Mouse (Mus musculus) hindbrain, embryonic 16.5 days (tissue): ENCODE measurements at regions not wholly inside any gene's neighbourhood (a gene's known extent, or its start where the extent isn't known, plus 50 kb on each side); places are given as distances from the start of the nearest gene placed in this dataset.
A peak's percentile ranks its signal among the peaks of the same experiment; 100 is the strongest.

Source experiments
- ATAC-seq: fragments of 200-750 bp; cut with Nextera tagmentation; 2 replicates; pipeline ENCODE4 v1.8.0; 2017; ENCODE audit warnings: moderate TSS enrichment, moderate library complexity
- H3K27ac ChIP-seq: fragments of 300-500 bp; sonication (generic); 2 replicates; pipeline ENCODE4 v1.5.1; 2014; ENCODE audit warnings: low read depth, mild to moderate bottlenecking, control low read depth, low read length, moderate library complexity
- H3K27me3 ChIP-seq: fragments of 300-500 bp; sonication (generic); replicated peaks from 2 replicates; pipeline ENCODE4 v1.6.1; 2014; ENCODE audit warnings: low read length; ENCODE audit not compliant: control insufficient read depth, insufficient read depth
- H3K36me3 ChIP-seq: fragments of 300-500 bp; sonication (generic); 2 replicates; pipeline ENCODE4 v1.6.1; 2014; ENCODE audit warnings: mild to moderate bottlenecking, low read length, moderate library complexity, mixed read lengths; ENCODE audit not compliant: control insufficient read depth, insufficient read depth
- H3K4me1 ChIP-seq: fragments of 300-500 bp; sonication (generic); 2 replicates; pipeline ENCODE4 v1.6.1; 2014; ENCODE audit warnings: low read depth, low read length; ENCODE audit not compliant: control insufficient read depth, insufficient read depth
- H3K4me2 ChIP-seq: fragments of 300-500 bp; sonication (generic); 2 replicates; pipeline ENCODE4 v1.6.1; 2014; ENCODE audit warnings: mild to moderate bottlenecking, low read length, control low read depth, moderate library complexity
- H3K4me3 ChIP-seq: fragments of 300-500 bp; sonication (generic); 2 replicates; pipeline ENCODE4 v1.5.1; 2014; ENCODE audit warnings: mild to moderate bottlenecking, low read length, control low read depth, moderate library complexity
- H3K9ac ChIP-seq: fragments of 300-500 bp; sonication (generic); 2 replicates; pipeline ENCODE4 v1.6.1; 2014; ENCODE audit warnings: low read depth, mild to moderate bottlenecking, control low read depth, low read length, moderate library complexity
- H3K9me3 ChIP-seq: fragments of 300-500 bp; sonication (generic); 2 replicates; pipeline ENCODE4 v1.6.1; 2014; ENCODE audit warnings: mild to moderate bottlenecking, low read length, moderate library complexity; ENCODE audit not compliant: control insufficient read depth
- WGBS: fragments of 180-500 bp; shearing (Covaris S2); extraction: QIAGEN DNeasy Blood & Tissue Kit; methylation state at CpG from one replicate; pipeline ENCODE4 v1.1.7; 2014; 5-methylcytosine and 5-hydroxymethylcytosine counted together

GRCm38 (mm10) chr8:26533444-26534421 is 414.4 kb downstream of the Gm45692 start:
- no peaks in the 10 kb centered on the region for H3K27me3 ChIP-seq
- no peaks in the 10 kb centered on the region for H3K36me3 ChIP-seq
- no peak overlapping the region for H3K27ac ChIP-seq
- 50% methylated on average over 22 of the region's 22 CpGs for WGBS
- ATAC-seq: peak; percentile 71; the same call in 1 of the 2 replicates
- H3K4me3 ChIP-seq: no peak overlapping the region
- H3K9ac ChIP-seq: no peak overlapping the region
- H3K4me1 ChIP-seq: no peaks in the 10 kb centered on the region; the same call in 1 of the 2 replicates
- H3K9me3 ChIP-seq: no peaks in the 10 kb centered on the region
- peak overlapping the region; percentile 9; the same call in 1 of the 2 replicates for H3K4me2 ChIP-seq

- no peak overlapping the region for H3K4me2 ChIP-seq
- no peaks in the 10 kb centered on the region; the same call in 1 of the 2 replicates for H3K4me1 ChIP-seq
- H3K27me3 ChIP-seq: no peaks in the 10 kb centered on the region
- no peak overlapping the region for H3K9ac ChIP-seq
- no peaks in the 10 kb centered on the region for H3K36me3 ChIP-seq
- no peak overlapping the region for H3K27ac ChIP-seq
- WGBS: 58% methylated on average over 3 of the region's 3 CpGs
- no peaks in the 10 kb centered on the region for H3K9me3 ChIP-seq
- H3K4me3 ChIP-seq: no peak overlapping the region
- no peak for ATAC-seq
Observed at GRCm38 (mm10) chr8:26535816-26536215, 416.5 kb downstream of the Gm45692 start.

GRCm38 (mm10) chr8:26553691-26554090 is 423.4 kb upstream of the Zfp703 start:
- H3K4me2 ChIP-seq: no peak overlapping the region
- H3K36me3 ChIP-seq: no peaks in the 10 kb centered on the region
- H3K27ac ChIP-seq: no peak overlapping the region
- no peaks in the 10 kb centered on the region for H3K27me3 ChIP-seq
- H3K9me3 ChIP-seq: no peaks in the 10 kb centered on the region
- no peak for ATAC-seq
- no peak overlapping the region for H3K9ac ChIP-seq
- WGBS: 70% methylated on average over 5 of the region's 5 CpGs
- H3K4me3 ChIP-seq: no peak overlapping the region
- H3K4me1 ChIP-seq: no peaks in the 10 kb centered on the region

- Histone ChIP-seq H3K27me3 (no peaks in the 10 kb centered on the region), H3K9me3 (no peaks in the 10 kb centered on the region), H3K27ac (no peak overlapping the region), H3K36me3 (no peaks in the 10 kb centered on the region), H3K9ac (no peak overlapping the region), H3K4me1 (no peaks in the 10 kb centered on the region), H3K4me3 (no peak overlapping the region), H3K4me2 (no peak overlapping the region)
- 64% methylated on average over 5 of the region's 5 CpGs for WGBS
- ATAC-seq: no peak
Observed at GRCm38 (mm10) chr8:26559196-26559595, 417.9 kb upstream of the Zfp703 start.

- Histone ChIP-seq H3K27me3 (no peaks in the 10 kb centered on the region), H3K9me3 (no peaks in the 10 kb centered on the region), H3K9ac (no peak overlapping the region), H3K27ac (no peak overlapping the region), H3K4me3 (no peak overlapping the region), H3K36me3 (no peaks in the 10 kb centered on the region), H3K4me1 (no peaks in the 10 kb centered on the region), H3K4me2 (no peak overlapping the region)
- no peak for ATAC-seq
- WGBS: 90% methylated on average over 2 of the region's 2 CpGs
Observed at GRCm38 (mm10) chr8:26563151-26563550, 414.0 kb upstream of the Zfp703 start.

- Histone ChIP-seq H3K27me3 (no peaks in the 10 kb centered on the region), H3K9ac (no peak overlapping the region), H3K4me2 (no peak overlapping the region), H3K36me3 (no peaks in the 10 kb centered on the region), H3K27ac (no peak overlapping the region), H3K4me3 (no peak overlapping the region), H3K4me1 (no peaks in the 10 kb centered on the region; the same call in 1 of the 2 replicates), H3K9me3 (no peaks in the 10 kb centered on the region)
- no peak for ATAC-seq
- 100% methylated on average over 2 of the region's 2 CpGs for WGBS
Observed at GRCm38 (mm10) chr8:26564254-26564653, 412.9 kb upstream of the Zfp703 start.

GRCm38 (mm10) chr8:26568423-26569060 is 408.6 kb upstream of the Zfp703 start:
- H3K9me3 ChIP-seq: no peaks in the 10 kb centered on the region
- ATAC-seq: peak; percentile 56
- H3K4me1 ChIP-seq: no peaks in the 10 kb centered on the region; the same call in 1 of the 2 replicates
- H3K4me2 ChIP-seq: no peak overlapping the region
- H3K27me3 ChIP-seq: no peaks in the 10 kb centered on the region
- H3K4me3 ChIP-seq: no peak overlapping the region
- 60% methylated on average over 15 of the region's 15 CpGs for WGBS
- no peak overlapping the region for H3K27ac ChIP-seq
- H3K36me3 ChIP-seq: no peaks in the 10 kb centered on the region
- no peak overlapping the region for H3K9ac ChIP-seq

GRCm38 (mm10) chr8:26588841-26589240 is 388.3 kb upstream of the Zfp703 start:
- Histone ChIP-seq H3K4me1 (peaks cover 2% of the 10 kb centered on the region; the same call in 1 of the 2 replicates), H3K4me2 (no peak overlapping the region), H3K9me3 (no peaks in the 10 kb centered on the region), H3K27me3 (no peaks in the 10 kb centered on the region), H3K4me3 (no peak overlapping the region), H3K36me3 (no peaks in the 10 kb centered on the region), H3K27ac (no peak overlapping the region), H3K9ac (no peak overlapping the region)
- ATAC-seq: peak; percentile 65; the same call in 1 of the 2 replicates
- 53% methylated on average over 1 of the region's 1 CpGs for WGBS

- Histone ChIP-seq H3K4me2 (no peak overlapping the region), H3K27me3 (no peaks in the 10 kb centered on the region), H3K4me3 (no peak overlapping the region), H3K4me1 (peaks cover 6% of the 10 kb centered on the region), H3K27ac (no peak overlapping the region), H3K9ac (no peak overlapping the region), H3K9me3 (no peaks in the 10 kb centered on the region), H3K36me3 (no peaks in the 10 kb centered on the region)
- ATAC-seq: no peak
- 85% methylated on average over 2 of the region's 2 CpGs for WGBS
Observed at GRCm38 (mm10) chr8:26590591-26591212, 386.4 kb upstream of the Zfp703 start.
